Comparison of ENCODE assay signal across 10 mouse cellular contexts in genomic region chr19:33979007-33979406, GRCm38 (mm10). TPM values are rescaled to one million over a fixed set of nuclear protein-coding genes. Genes with fewer than 3 reads are reported as not detected.
DNase-seq lines count a peak whose midpoint lies in the region; ATAC-seq lines count a peak whose summit lies in the region.
"Had no signal": no experiment of that assay in that cellular context is flagged by ENCODE, and none has a peak within 500 bp of the region (broad histone marks: within the 10 kb centered on the region; RNA-seq: fewer than 3 reads in every experiment).

No protein-coding gene starts in this region.

- H3K27me3 ChIP-seq in hindbrain, embryonic 11.5 days (ENCODE audit: control insufficient read depth, insufficient read depth, low read length): no peaks in the 10 kb centered on the region
- H3K27me3 ChIP-seq in hindbrain, embryonic 13.5 days: no peaks in the 10 kb centered on the region
- H3K27me3 ChIP-seq: heart, embryonic 13.5 days; liver, embryonic 13.5 days had no signal

- no peak for ATAC-seq in hindbrain, embryonic 11.5 days (ENCODE audit: low FRiP score)
- ATAC-seq in hindbrain, embryonic 13.5 days (ENCODE audit: low FRiP score): no peak

- 50% methylated on average over 3 of the region's 3 CpGs for WGBS in hindbrain, embryonic 11.5 days
- WGBS in hindbrain, embryonic 13.5 days: 49% methylated on average over 3 of the region's 3 CpGs

- DNase-seq in hindbrain, embryonic 11.5 days (ENCODE audit: low spot score): peak; percentile 34
- DNase-seq in right cerebral cortex, adult 18-20 months: peak; percentile 6
- no peak for DNase-seq in right cerebral cortex, postnatal 4 days
- DNase-seq in c-Kit-positive CD71-positive TER-119-negative erythroid progenitor cells, embryonic 14.5 days (ENCODE audit: low read depth): peak; percentile 1
- DNase-seq in retina, postnatal 1 day: peak; percentile 19
- no peak for DNase-seq in gastrocnemius, postnatal 25 days
- DNase-seq in urinary bladder, adult 2 months (ENCODE audit: low spot score): no peak
- DNase-seq: liver, embryonic 13.5 days had no signal

- H3K4me1 ChIP-seq in hindbrain, embryonic 11.5 days (replicated peaks; ENCODE audit: control insufficient read depth, insufficient read depth, low read length): no peaks in the 10 kb centered on the region
- no peaks in the 10 kb centered on the region for H3K4me1 ChIP-seq in hindbrain, embryonic 13.5 days (replicated peaks)
- H3K4me1 ChIP-seq: heart, embryonic 13.5 days; liver, embryonic 13.5 days had no signal

- no peak overlapping the region for H3K27ac ChIP-seq in hindbrain, embryonic 11.5 days (ENCODE audit: low read depth, low read length)
- no peak overlapping the region for H3K27ac ChIP-seq in hindbrain, embryonic 13.5 days
- H3K27ac ChIP-seq: heart, embryonic 13.5 days; liver, embryonic 13.5 days had no signal

- H3K9me3 ChIP-seq in hindbrain, embryonic 11.5 days (ENCODE audit: control insufficient read depth, low read length): no peaks in the 10 kb centered on the region
- H3K9me3 ChIP-seq in hindbrain, embryonic 13.5 days: no peaks in the 10 kb centered on the region
- H3K9me3 ChIP-seq: heart, embryonic 13.5 days; liver, embryonic 13.5 days had no signal

- H3K4me2 ChIP-seq in hindbrain, embryonic 11.5 days (replicated peaks; ENCODE audit: low read depth, low read length): no peak overlapping the region
- H3K4me2 ChIP-seq in hindbrain, embryonic 13.5 days: no peak overlapping the region
- H3K4me2 ChIP-seq: heart, embryonic 13.5 days; liver, embryonic 13.5 days had no signal

- H3K9ac ChIP-seq in hindbrain, embryonic 11.5 days (ENCODE audit: low read depth, low read length): no peak overlapping the region
- H3K9ac ChIP-seq in hindbrain, embryonic 13.5 days: no peak overlapping the region
- H3K9ac ChIP-seq: heart, embryonic 13.5 days; liver, embryonic 13.5 days had no signal

- H3K4me3 ChIP-seq in hindbrain, embryonic 11.5 days (ENCODE audit: low read depth, low read length): no peak overlapping the region
- no peak overlapping the region for H3K4me3 ChIP-seq in hindbrain, embryonic 13.5 days
- H3K4me3 ChIP-seq: heart, embryonic 13.5 days; liver, embryonic 13.5 days had no signal

- H3K36me3 ChIP-seq in hindbrain, embryonic 11.5 days (ENCODE audit: control insufficient read depth, insufficient read depth, low read length): no peaks in the 10 kb centered on the region
- no peaks in the 10 kb centered on the region for H3K36me3 ChIP-seq in hindbrain, embryonic 13.5 days
- H3K36me3 ChIP-seq: heart, embryonic 13.5 days; liver, embryonic 13.5 days had no signal

RNA-seq across cellular contexts. Expression of gene Lipf, which starts 18.0 kb away (rescaled TPM):
- polyA plus RNA-seq in hindbrain, embryonic 11.5 days (2014; fragmentation: Nextera tagmentation; extraction: Ambion mirVana): not detected in 2 replicates
- polyA plus RNA-seq in hindbrain, embryonic 13.5 days (2015; fragmentation: Nextera tagmentation; extraction: Ambion mirVana): not detected in 2 replicates
- not detected for total RNA-seq in gastrocnemius, postnatal 25 days (2021)
- not detected in 2 replicates for polyA plus RNA-seq in urinary bladder, adult 2 months (2012; rRNA removed)
- polyA plus RNA-seq: liver, embryonic 13.5 days had no signal

RNA-seq across cellular contexts. Expression of gene Lipk, which starts 29.1 kb away (rescaled TPM):
- polyA plus RNA-seq in hindbrain, embryonic 11.5 days (2014; fragmentation: Nextera tagmentation; extraction: Ambion mirVana): not detected in 2 replicates
- not detected in 2 replicates for polyA plus RNA-seq in hindbrain, embryonic 13.5 days (2015; fragmentation: Nextera tagmentation; extraction: Ambion mirVana)
- total RNA-seq in gastrocnemius, postnatal 25 days (2021): not detected
- 1.1 and 1.5 TPM in 2 replicates for polyA plus RNA-seq in urinary bladder, adult 2 months (2012; rRNA removed)
- polyA plus RNA-seq: heart, embryonic 13.5 days; liver, embryonic 13.5 days had no signal

Comparison
In these comparisons a context has a peak if more than half of its experiments do, and no peak if none do; other contexts are left out.
1. DNase-seq: peak in hindbrain, embryonic 11.5 days (single experiment), right cerebral cortex, adult 18-20 months (single experiment), c-Kit-positive CD71-positive TER-119-negative erythroid progenitor cells, embryonic 14.5 days (single experiment) and retina, postnatal 1 day (single experiment); none in right cerebral cortex, postnatal 4 days (single experiment), gastrocnemius, postnatal 25 days (single experiment) and urinary bladder, adult 2 months (single experiment).